Mouse (Mus musculus) kidney, postnatal 10 days (tissue): Measurements from ENCODE around the gene Igsf3.

Experiments
- DNase-seq: peaks from one replicate; pipeline ENCODE4 v3.0.0; 2021; ENCODE audit warnings: mixed read lengths

Gene Igsf3

DNA sequence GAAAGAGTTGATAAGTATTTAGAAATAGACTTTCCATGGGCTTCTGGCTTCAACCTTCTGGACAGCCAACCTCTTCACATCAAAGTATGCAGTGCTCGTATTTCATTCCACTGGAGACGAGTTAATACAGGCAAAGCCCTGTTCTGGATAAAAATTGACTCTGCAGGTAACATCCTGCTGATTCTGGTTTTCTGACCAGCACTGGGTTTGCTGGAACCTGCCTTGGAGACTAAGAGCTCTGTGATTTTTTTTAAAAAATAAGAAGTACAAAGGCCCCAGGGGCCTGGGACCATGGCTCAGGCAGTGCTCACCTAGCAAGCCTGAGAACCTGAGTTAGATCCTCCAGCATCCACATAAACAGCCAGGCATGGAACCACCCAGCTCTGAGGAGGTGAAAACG, 130.9 kb downstream of the Igsf3 start:
- peak; percentile 45 for DNase-seq

GRCm38 (mm10) chr3:101509707-101510544, 133.0 kb downstream of the Igsf3 start:
- DNase-seq, result no peak

DNA sequence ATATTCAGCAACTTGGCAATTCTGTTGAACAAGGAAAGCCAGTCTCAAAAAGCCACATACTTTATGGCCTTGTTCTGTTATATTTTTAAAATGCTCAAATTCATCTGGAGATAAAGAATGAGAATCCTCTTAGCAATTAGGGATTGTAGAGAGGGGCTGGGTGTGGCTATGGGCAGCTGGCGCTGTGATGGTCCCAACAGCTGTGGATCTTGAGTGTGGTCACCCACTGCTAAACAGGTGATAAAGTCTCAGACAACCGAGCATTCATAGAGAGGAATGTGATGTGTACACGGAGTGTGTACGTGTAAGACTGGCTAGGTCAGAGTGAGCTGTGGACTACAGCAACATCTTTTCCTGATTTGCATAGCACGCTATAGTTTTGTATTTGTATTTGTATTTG, 133.7 kb downstream of the Igsf3 start:
- DNase-seq, result no peak
